Mouse (Mus musculus) thymus, postnatal 25 days (tissue): ENCODE data around the gene Cdh23.
A peak's percentile ranks its signal among the peaks of the same experiment; 100 is the strongest.

Source experiments
- DNase-seq: peaks from one replicate; pipeline ENCODE4 v3.0.0; 2022

Cdh23 gene

DNA sequence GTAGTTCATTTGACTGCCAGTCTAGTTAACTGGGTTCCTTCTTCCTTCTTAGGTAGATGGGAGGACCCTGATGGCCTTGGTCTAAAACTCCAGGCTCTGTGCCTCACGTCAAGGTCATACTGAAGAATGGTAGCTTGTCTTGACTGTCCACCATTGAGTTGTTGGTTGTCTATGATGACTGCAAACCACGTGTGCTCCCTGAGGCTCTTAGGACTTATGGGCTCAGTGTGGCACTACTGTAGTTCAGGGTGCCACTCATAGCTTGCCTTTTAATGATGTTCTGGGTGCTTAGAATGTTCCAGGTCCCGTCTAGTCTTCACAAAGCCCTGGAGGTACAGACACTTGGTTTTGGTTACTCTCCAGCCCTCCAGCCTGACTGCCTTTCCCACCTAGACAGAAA is 417.5 kb downstream of the Cdh23 start:
- DNase-seq, result no peak

DNA sequence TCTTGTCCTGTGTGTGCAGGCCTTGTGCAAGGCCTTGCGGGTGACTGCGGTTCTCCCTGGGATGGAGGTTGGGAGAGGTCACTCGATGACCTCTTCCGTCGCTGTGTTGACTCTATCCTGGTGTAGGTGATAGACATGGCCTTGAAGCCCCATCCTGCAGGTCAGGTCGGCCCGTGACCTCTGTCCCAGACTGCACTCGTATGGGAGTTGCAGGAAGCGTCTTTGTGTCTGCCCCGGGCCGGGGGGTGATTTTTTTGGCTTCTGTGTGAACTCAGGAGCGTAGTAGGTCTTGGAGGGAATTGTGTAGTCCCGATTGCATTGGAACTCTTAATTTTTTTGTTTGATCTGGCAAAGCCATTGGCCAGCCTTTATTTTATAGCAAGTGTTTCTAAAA is 418.3 kb downstream of the Cdh23 start:
- DNase-seq, result no peak

- DNase-seq, result peak; percentile 97
Observed at GRCm38 (mm10) chr10:60277207-60278005, 418.9 kb downstream of the Cdh23 start, which contains the start of gene Psap. Gene Psap, plus strand, starts transcription at chr10:60277627.

DNA sequence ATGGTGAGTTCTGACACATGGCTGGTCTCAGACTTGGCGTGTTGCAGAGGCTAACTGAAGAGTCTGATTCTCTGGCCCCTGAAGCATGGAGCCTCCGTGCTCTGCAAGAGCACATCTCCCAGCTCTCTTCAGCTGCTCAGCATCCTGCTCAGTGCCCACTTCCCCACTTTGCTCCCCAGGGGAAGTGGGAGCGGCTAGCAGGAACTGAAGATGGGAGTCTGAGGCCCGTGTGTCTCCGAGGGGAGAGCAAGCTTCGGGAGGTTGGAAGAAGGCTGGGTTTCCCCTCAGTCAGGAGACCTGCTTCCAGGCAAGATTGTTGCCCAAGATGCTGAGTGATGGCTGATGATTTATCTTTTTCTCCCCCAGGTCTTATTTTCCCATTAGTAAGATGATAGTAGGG is 422.9 kb downstream of the Cdh23 start:
- no peak for DNase-seq

DNA sequence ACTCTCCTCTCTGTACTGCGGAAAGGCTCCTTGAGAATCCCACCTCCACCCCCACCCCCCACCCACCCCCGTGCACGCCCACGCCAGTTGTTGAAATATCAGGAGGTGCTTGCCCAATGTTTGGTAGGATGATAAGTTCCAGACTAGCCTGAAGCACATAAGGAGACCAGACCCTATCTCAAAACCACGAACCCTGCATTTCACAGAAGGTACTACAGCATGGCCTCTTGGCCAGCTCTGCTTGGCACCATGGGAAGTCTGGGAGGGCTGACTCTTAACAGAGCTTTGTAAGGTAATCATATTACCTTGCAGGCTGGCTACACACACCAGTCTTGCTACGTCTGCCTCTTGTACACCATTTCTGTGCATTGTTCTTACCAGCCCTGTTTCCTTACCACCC is 424.0 kb downstream of the Cdh23 start:
- DNase-seq, result no peak

DNA sequence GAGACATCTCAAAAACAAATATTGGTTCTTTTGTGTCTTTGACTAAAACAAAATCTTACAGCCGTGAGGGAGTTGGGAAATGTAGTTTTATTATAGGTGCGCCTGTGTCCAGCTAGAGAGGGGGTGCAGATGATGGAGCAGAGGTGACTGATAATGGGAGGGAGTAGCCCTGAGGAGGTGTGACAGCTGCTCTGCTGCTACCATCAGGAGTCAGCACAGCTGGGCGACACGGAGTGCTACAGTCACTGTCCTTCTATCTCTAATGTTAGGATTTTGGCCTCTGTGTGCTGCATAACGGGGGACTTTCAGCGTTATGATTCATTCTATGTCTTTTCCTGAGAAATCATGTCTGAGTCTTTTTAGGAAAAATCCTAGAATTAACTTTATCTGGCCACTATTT is 425.3 kb downstream of the Cdh23 start:
- DNase-seq, result no peak

GRCm38 (mm10) chr10:60269141-60270064 is 426.9 kb downstream of the Cdh23 start:
- DNase-seq, result no peak

- DNase-seq, result no peak
Observed at GRCm38 (mm10) chr10:60268738-60269137, 427.6 kb downstream of the Cdh23 start.

- DNase-seq, result no peak
Observed at GRCm38 (mm10) chr10:60266842-60267401, 429.4 kb downstream of the Cdh23 start.

DNA sequence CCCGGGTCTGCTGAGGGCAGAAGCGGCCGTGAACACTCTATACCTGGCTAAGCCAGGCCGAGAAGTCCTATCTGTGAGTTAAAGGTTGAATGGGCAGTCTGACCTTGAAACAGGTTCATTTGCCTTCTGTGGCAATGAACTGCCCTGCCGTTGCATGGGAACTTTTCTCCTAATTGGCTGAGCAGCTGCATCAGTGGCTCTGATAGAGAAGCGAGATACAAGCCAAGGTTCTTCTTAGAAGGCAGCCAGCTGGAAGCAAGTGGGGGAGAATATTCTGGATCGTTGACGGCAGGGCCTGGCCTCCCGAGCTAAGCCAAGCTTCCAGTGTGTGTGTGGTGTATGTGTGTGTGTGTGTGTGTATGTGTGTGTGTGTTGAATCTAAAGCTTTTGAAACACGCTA is 431.0 kb downstream of the Cdh23 start:
- DNase-seq, result no peak

DNA sequence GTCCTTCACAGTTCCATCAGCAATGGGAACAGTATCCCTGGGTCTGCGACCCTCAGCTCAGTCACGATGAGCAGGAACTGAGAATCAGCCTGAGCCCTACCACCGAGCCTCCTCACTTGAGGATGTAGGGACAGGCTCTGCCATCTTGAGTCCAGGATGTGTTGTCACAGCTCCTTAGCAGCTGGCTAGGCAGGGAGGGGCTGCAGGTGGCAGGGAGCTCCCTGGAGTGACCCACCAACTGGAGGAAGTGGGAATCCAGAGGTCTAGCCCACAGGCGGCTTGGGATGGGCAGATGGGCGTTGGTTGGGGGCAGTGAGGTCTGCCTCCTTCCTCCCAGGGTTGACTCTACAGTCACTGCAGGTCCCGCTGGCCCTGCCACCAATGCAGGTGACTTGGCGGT is 432.9 kb downstream of the Cdh23 start:
- peak; percentile 40 for DNase-seq

GRCm38 (mm10) chr10:60262386-60262785 is 433.9 kb downstream of the Cdh23 start:
- DNase-seq, result peak; percentile 85

GRCm38 (mm10) chr10:60261530-60261929 is 434.8 kb downstream of the Cdh23 start:
- no peak for DNase-seq

DNA sequence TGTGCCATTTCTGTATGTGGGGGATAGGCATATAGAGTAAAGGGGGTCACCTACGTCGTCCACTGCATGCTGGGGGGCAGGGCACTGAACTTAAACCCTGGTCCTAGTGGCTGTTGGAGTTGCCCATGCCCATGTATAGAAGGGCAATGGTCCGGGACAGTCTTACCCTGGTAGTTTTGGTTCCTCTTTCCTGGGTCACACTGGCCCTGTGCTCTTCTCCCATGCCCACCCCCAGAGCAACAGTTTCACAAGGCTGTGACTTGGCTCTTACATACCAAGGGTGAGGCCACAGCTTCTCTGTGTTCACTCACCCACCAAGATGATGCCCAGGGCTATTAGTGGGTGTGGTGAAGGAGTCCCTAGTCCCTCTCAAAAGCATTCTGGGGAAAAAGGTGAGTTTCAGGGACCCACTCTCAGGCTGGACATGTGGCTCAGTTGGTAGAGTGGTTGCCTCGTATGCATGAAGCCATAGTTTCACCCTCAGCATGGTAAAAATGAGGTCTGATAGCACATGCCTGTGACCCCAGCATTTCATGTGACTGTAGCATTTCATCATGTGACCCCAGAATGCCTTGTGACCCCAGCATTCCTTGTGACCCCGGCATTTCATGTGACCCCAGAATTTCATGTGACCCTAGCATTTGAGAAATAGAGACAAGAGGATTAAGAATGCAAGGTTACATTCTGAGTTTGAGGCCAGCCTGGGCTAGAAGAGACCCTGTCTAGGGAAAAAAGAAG is 435.6 kb downstream of the Cdh23 start:
- no peak for DNase-seq

- DNase-seq, result no peak
Observed at GRCm38 (mm10) chr10:60257261-60257825, 438.9 kb downstream of the Cdh23 start.

DNA sequence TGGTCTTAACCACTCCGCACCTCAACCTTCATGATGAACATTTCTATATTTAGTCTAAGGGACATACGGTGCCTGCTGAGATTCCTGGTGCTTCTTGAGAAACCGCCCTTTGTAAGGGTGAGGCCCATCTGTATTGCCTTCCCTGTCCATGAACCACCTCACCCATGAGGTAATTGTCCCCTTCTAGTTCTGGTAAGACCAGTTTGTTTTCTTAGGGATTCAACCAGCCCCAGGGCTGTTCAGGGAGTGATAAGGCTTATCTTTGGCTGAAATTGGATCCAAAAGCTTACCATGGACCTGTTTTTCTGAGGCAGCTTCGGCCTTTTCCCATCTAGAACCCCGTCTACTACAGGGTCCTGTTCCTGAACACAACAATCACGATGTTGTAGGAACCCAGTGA is 440.2 kb downstream of the Cdh23 start:
- no peak for DNase-seq
